Mouse (Mus musculus) G1E (cell line): ENCODE data around the gene Polr1a. TPM values are rescaled to one million over a fixed set of nuclear protein-coding genes. Genes with fewer than 3 reads are reported as not detected.
A peak's percentile ranks its signal among the peaks of the same experiment; 100 is the strongest.

Source experiments
- ATAC-seq: 2 replicates; pipeline ENCODE4 v1.8.0; 2016; ENCODE audit warnings: mild to moderate bottlenecking; ENCODE audit not compliant: insufficient number of reproducible peaks, poor library complexity, low FRiP score, severe bottlenecking; ENCODE audit errors: extremely low read depth
- DNase-seq: peaks from one replicate; pipeline ENCODE4 v3.0.0; 2012; ENCODE audit warnings: low spot score
- H3K27me3 ChIP-seq: 2 replicates; pipeline ENCODE4 v1.6.1; 2012; ENCODE audit warnings: mild to moderate bottlenecking, low read length, inconsistent platforms; ENCODE audit not compliant: insufficient read depth
- H3K36me3 ChIP-seq: replicated peaks from 2 replicates; pipeline ENCODE3; 2012; ENCODE audit warnings: mild to moderate bottlenecking, inconsistent platforms
- H3K4me1 ChIP-seq: 2 replicates; pipeline ENCODE4 v1.6.1; 2012; ENCODE audit warnings: low read depth, low read length, inconsistent platforms, mixed read lengths; ENCODE audit not compliant: insufficient read depth
- H3K4me3 ChIP-seq: 2 replicates; pipeline ENCODE4 v1.5.1; 2012; ENCODE audit warnings: low read depth, mild to moderate bottlenecking, inconsistent platforms, low read length, moderate library complexity, mixed read lengths
- H3K9me3 ChIP-seq: replicated peaks from 2 replicates; pipeline ENCODE4 v1.6.1; 2012; ENCODE audit warnings: inconsistent platforms
- CTCF ChIP-seq: IDR thresholded peaks from 2 replicates; pipeline ENCODE4 v1.5.1; 2012; ENCODE audit warnings: low read depth, low read length, inconsistent platforms, mixed read lengths
- GATA1 ChIP-seq: IDR thresholded peaks from 2 replicates; pipeline ENCODE4 v1.6.1; 2012; ENCODE audit warnings: borderline replicate concordance, low read length, inconsistent platforms, mixed read lengths
- GATA2 ChIP-seq: IDR thresholded peaks from 2 replicates; pipeline ENCODE4 v1.6.1; 2012; ENCODE audit warnings: low read depth, low read length, inconsistent platforms, borderline replicate concordance
- POLR2AphosphoS5 ChIP-seq: IDR thresholded peaks from 2 replicates; pipeline ENCODE4 v1.6.1; 2012; ENCODE audit warnings: low read depth, low read length, inconsistent platforms; ENCODE audit not compliant: insufficient replicate concordance
- TAL1 ChIP-seq: conservative IDR thresholded peaks from 2 replicates; pipeline ENCODE4 v1.6.1; 2012; ENCODE audit warnings: low read depth, low read length, inconsistent platforms, mixed read lengths
- polyA plus RNA-seq: library from polyadenylated mRNA; stranded (reverse); fragments of >175 nt; gene quantifications from 2 replicates; pipeline ENCODE4 v1.2.3, GENCODE M21; 2012
- total RNA-seq, 2 experiments: library from RNA; stranded (forward) in 1 of 2; stranded (reverse) in 1 of 2; fragments of 200-1000 nt in 1 of 2; fragments of >200 nt in 1 of 2; fragmentation: Nextera tagmentation in 1 of 2; gene quantifications; 2 replicates each; pipeline ENCODE4 v1.2.3; 2014 to 2017

Polr1a gene
- total and polyA plus RNA-seq, 3 experiments: 31.8 to 79.5 (median 55.2) TPM

DNA sequence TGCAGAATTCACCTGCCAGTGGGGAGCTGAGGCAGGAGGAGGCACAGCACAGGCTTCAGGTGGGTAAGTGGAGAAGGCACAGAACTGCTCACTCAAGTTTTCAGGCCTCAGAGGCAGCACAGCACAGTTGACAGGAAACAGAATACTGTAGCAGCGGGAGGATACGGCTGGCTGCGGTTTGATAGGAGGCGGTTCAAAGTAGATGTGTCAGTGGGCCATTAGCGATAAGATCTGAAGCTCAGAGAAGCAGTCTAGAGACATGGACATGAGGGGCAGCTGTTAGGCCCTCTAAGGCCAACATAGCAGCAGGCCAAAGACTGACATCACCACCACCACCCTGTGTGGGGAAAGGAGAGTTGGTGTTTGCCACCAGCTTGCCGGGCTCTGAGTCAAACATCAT lies 53.9 kb downstream of the Polr1a start:
- Histone ChIP-seq H3K4me3 (no peak overlapping the region; the same call in 1 of the 2 replicates), H3K27me3 (no peaks in the 10 kb centered on the region), H3K9me3 (no peaks in the 10 kb centered on the region), H3K36me3 (peaks cover 72% of the 10 kb centered on the region), H3K4me1 (peaks cover 18% of the 10 kb centered on the region)
- TF ChIP-seq GATA2 (no peak), POLR2AphosphoS5 (no peak), CTCF (no peak), GATA1 (no peak), TAL1 (no peak)
- DNase-seq: peak; percentile 15
- peak; percentile 76 for ATAC-seq

DNA sequence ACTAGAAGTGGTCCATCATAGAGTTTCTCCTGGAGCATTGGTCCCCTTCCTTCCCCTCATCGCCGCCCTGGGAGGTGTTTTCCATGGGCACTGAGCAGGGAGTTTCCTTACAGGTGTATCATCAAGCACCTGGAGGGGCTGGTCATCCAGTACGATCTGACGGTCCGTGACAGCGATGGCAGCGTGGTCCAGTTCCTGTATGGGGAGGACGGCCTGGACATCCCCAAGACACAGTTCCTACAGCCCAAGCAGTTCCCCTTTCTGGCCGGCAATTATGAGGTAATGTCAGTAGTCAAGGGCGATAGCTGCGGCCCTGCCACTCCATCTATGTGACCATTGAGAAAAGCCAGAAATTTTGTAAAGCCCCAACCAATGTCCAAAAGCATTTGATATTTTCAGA lies 54.7 kb downstream of the Polr1a start:
- Histone ChIP-seq H3K4me3 (no peak overlapping the region), H3K36me3 (peaks cover 78% of the 10 kb centered on the region), H3K9me3 (no peaks in the 10 kb centered on the region), H3K27me3 (no peaks in the 10 kb centered on the region), H3K4me1 (peaks cover 18% of the 10 kb centered on the region)
- ATAC-seq (no peak), DNase-seq (peak; percentile 11)
- TF ChIP-seq CTCF (no peak), POLR2AphosphoS5 (no peak), TAL1 (no peak), GATA1 (no peak), GATA2 (no peak)

DNA sequence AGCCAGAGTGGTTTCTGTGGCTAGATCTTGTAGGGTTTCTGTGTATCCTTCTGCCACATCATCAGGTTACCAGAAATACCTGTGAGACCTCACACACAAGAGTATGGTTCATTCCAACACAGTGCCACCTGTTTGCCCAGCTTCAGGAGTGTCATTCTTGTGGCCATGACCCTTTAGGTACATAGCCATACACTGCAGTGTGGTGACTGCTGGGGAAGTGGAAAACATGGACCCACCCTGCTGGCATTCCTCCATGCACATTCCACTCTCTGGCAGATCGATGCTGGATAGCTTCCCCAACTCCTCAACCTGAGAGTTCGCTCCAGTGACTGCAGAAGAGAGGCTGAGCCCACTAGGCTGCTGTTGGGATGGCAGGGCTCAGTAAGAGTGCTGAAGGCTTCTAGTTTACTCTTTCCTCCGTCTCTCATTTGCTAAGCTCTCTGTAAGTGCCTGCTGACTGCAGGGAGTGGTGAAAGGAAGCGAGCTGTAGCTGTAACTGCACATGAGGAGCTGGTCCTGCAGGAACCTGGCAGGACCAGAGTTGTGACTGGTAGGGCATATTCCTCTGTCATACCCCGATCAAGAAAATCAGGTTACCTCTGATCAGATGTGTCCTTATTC lies 57.9 kb downstream of the Polr1a start:
- no peak for ATAC-seq
- Histone ChIP-seq H3K9me3 (no peaks in the 10 kb centered on the region), H3K27me3 (no peaks in the 10 kb centered on the region), H3K36me3 (peaks cover 97% of the 10 kb centered on the region), H3K4me3 (no peak overlapping the region), H3K4me1 (peaks cover 18% of the 10 kb centered on the region)
- no peak for DNase-seq
- TF ChIP-seq CTCF (no peak), GATA1 (no peak), POLR2AphosphoS5 (no peak)

DNA sequence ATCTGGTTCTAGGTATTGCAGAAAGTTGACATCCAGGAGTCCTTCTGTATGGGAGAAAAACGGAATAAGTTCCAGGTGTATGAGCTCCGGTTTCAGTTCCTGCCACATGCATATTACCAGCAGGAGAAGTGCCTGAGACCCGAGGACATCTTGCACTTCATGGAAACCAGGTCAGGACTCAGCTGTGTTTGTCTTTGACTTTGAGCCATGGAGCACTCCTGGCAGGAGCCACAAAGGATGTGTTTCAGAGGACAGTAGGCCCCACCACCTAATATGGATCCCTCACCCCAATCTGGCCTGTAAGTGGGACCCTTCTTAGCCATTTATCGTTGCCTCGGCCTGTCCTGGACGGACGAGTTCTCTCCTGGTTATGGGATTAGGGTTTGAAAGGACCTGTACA lies 59.0 kb downstream of the Polr1a start:
- Histone ChIP-seq H3K4me1 (peaks cover 8% of the 10 kb centered on the region), H3K4me3 (no peak overlapping the region), H3K36me3 (peaks cover 97% of the 10 kb centered on the region), H3K27me3 (no peaks in the 10 kb centered on the region), H3K9me3 (no peaks in the 10 kb centered on the region)
- no peak for DNase-seq
- TF ChIP-seq GATA2 (no peak), POLR2AphosphoS5 (no peak), CTCF (no peak)
- no peak for ATAC-seq

DNA sequence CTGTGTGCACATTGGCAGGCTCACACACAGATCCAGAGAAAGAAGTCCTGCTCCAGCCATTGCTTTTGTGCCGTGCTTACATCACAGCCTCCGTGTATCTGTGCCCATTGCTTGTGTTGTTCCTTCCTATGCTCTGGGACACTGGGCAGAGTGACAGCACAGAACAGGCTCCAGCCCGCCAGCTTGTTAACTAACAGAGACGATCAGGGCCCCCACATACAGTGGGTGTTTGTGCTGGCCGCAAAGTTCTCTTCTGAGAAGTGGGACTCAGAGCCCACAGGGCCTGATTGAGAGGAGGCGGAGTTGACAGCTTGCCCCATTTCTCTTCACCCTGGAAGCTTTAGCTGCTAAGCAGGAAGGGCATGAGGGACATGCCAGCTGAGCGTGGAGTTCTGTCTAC lies 60.6 kb downstream of the Polr1a start:
- ATAC-seq (no peak), DNase-seq (no peak)
- Histone ChIP-seq H3K4me3 (no peak overlapping the region), H3K9me3 (no peaks in the 10 kb centered on the region), H3K36me3 (peaks cover 97% of the 10 kb centered on the region), H3K27me3 (no peaks in the 10 kb centered on the region), H3K4me1 (no peaks in the 10 kb centered on the region; the same call in 1 of the 2 replicates)
- TF ChIP-seq POLR2AphosphoS5 (no peak), TAL1 (no peak), GATA2 (no peak), GATA1 (no peak), CTCF (no peak)

DNA sequence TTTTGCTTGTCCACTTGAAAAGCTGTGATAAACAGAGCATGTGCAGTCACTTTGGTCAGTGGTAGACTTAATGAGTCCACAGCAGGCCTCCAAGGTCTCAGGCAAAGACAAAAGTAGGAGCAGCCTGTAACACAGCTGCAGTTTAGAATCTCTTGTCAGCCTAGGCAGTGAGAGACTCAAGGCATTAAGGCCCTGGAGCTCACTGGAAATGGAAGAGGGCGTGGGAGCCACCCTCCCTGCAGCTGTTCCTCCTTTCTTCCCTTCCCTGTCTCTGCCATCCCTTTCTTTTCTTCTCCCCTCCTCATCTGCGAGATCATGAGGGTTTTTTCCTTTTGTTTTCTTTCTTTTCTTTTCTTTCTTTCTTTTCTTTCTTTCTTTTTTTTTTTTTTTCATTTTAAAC lies 61.3 kb downstream of the Polr1a start:
- H3K36me3 ChIP-seq: peaks cover 97% of the 10 kb centered on the region

DNA sequence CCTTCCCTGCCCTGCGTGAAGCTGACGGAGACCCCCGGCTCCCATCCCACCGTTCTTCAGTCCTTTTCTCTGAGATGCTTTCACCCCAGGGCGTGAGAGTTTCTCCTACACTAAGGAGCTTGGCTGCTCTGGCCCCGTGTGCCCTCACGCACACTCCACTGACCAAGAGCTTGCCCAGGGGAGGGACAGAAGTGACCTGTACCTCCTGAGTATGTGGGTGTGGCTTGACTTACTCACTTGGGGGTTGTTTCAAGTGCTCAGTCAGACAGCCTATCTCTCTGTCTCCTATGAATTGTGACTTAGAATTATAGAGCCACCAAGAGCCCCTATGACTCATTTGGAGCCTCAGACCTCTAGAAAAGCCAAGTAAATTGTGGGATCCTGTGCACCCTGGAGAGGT lies 67.7 kb downstream of the Polr1a start:
- TF ChIP-seq POLR2AphosphoS5 (no peak), TAL1 (no peak), GATA1 (no peak), GATA2 (no peak), CTCF (no peak)
- H3K4me1 ChIP-seq: peaks cover 14% of the 10 kb centered on the region; the same call in 1 of the 2 replicates
- peaks cover 100% of the 10 kb centered on the region for H3K36me3 ChIP-seq
- H3K27me3 ChIP-seq: no peaks in the 10 kb centered on the region
- ATAC-seq (no peak), DNase-seq (no peak)
- no peak overlapping the region for H3K4me3 ChIP-seq
- no peaks in the 10 kb centered on the region for H3K9me3 ChIP-seq

More for the DNA sequence above, 61.3 kb downstream of the Polr1a start:
- ATAC-seq (no peak), DNase-seq (no peak)
- Histone ChIP-seq H3K27me3 (no peaks in the 10 kb centered on the region), H3K9me3 (no peaks in the 10 kb centered on the region), H3K4me3 (no peak overlapping the region), H3K4me1 (no peaks in the 10 kb centered on the region; the same call in 1 of the 2 replicates)
- no peak for TF ChIP-seq POLR2AphosphoS5
